Mouse (Mus musculus): Measurements from ENCODE around the gene Mrpl49. TPM values are rescaled to one million over a fixed set of nuclear protein-coding genes. Genes with fewer than 3 reads are reported as not detected.

Mrpl49 gene
- polyA plus RNA-seq, 1 experiment from 2014 or later: 64.5 TPM

Small RNA genes lying within 50 kb of the gene (microRNA-seq; reads per million reads assigned to microRNA genes)
- gene Mir6988: 1.1 reads per million

Other genes with a start within 250 kb of the Mrpl49 start
- gene Frmd8, start 182.5 kb downstream of the Mrpl49 start, polyA plus RNA-seq (2014; fragmentation: Nextera tagmentation; extraction: Ambion mirVana): 18.5 and 19.2 TPM in 2 replicates
- 1.7 and 2.8 TPM in 2 replicates for gene Slc25a45, start 180.0 kb downstream of the Mrpl49 start, polyA plus RNA-seq (2014; fragmentation: Nextera tagmentation; extraction: Ambion mirVana)
- 1.1 and 1.8 TPM in 2 replicates for gene Tigd3, start 163.6 kb downstream of the Mrpl49 start, polyA plus RNA-seq (2014; fragmentation: Nextera tagmentation; extraction: Ambion mirVana)
- gene Dpf2, start 144.8 kb downstream of the Mrpl49 start, polyA plus RNA-seq (2014; fragmentation: Nextera tagmentation; extraction: Ambion mirVana): 85.8 and 86.9 TPM in 2 replicates
- 9.1 and 9.7 TPM in 2 replicates for gene Cdc42ep2, start 133.0 kb downstream of the Mrpl49 start, polyA plus RNA-seq (2014; fragmentation: Nextera tagmentation; extraction: Ambion mirVana)
- 42.7 and 45.1 TPM in 2 replicates for gene Pola2, start 93.6 kb downstream of the Mrpl49 start, polyA plus RNA-seq (2014; fragmentation: Nextera tagmentation; extraction: Ambion mirVana)
- not detected in 2 replicates for gene Slc22a20, start 71.6 kb downstream of the Mrpl49 start, polyA plus RNA-seq (2014; fragmentation: Nextera tagmentation; extraction: Ambion mirVana)
- gene Capn1, start 41.9 kb downstream of the Mrpl49 start, polyA plus RNA-seq (2014; fragmentation: Nextera tagmentation; extraction: Ambion mirVana): 6.5 and 7.3 TPM in 2 replicates
- 14.8 and 16.0 TPM in 2 replicates for gene Syvn1, start 11.2 kb downstream of the Mrpl49 start, polyA plus RNA-seq (2014; fragmentation: Nextera tagmentation; extraction: Ambion mirVana)
- gene Fau, start 59 bp upstream of the Mrpl49 start, polyA plus RNA-seq (2014; fragmentation: Nextera tagmentation; extraction: Ambion mirVana): 562 and 618 TPM in 2 replicates
- 25.5 and 25.6 TPM in 2 replicates for gene Znhit2, start 3.4 kb upstream of the Mrpl49 start, polyA plus RNA-seq (2014; fragmentation: Nextera tagmentation; extraction: Ambion mirVana)
- 6.7 and 7.6 TPM in 2 replicates for gene Tm7sf2, start 10.6 kb upstream of the Mrpl49 start, polyA plus RNA-seq (2014; fragmentation: Nextera tagmentation; extraction: Ambion mirVana)
- 36.9 and 44.8 TPM in 2 replicates for gene Vps51, start 19.4 kb upstream of the Mrpl49 start, polyA plus RNA-seq (2014; fragmentation: Nextera tagmentation; extraction: Ambion mirVana)
- gene Tmem262, start 22.2 kb upstream of the Mrpl49 start, polyA plus RNA-seq (2014; fragmentation: Nextera tagmentation; extraction: Ambion mirVana): not detected in 2 replicates
- gene Gm28374, start 24.5 kb upstream of the Mrpl49 start, polyA plus RNA-seq (2014; fragmentation: Nextera tagmentation; extraction: Ambion mirVana): 0.47 and 0.49 TPM in 2 replicates
- 46.6 and 52.9 TPM in 2 replicates for gene Zfpl1, start 27.2 kb upstream of the Mrpl49 start, polyA plus RNA-seq (2014; fragmentation: Nextera tagmentation; extraction: Ambion mirVana)
- 24.0 and 24.5 TPM in 2 replicates for gene Cdca5, start 27.2 kb upstream of the Mrpl49 start, polyA plus RNA-seq (2014; fragmentation: Nextera tagmentation; extraction: Ambion mirVana)
- 0.38 TPM in 1 of 2 replicates, not detected in the other for gene AC131692.1, start 36.6 kb upstream of the Mrpl49 start, polyA plus RNA-seq (2014; fragmentation: Nextera tagmentation; extraction: Ambion mirVana)
- 0.12 and 0.20 TPM in 2 replicates for gene Naaladl1, start 48.0 kb upstream of the Mrpl49 start, polyA plus RNA-seq (2014; fragmentation: Nextera tagmentation; extraction: Ambion mirVana)
- 36.0 and 36.3 TPM in 2 replicates for gene Sac3d1, start 60.9 kb upstream of the Mrpl49 start, polyA plus RNA-seq (2014; fragmentation: Nextera tagmentation; extraction: Ambion mirVana)
- 21.5 and 23.9 TPM in 2 replicates for gene Snx15, start 70.5 kb upstream of the Mrpl49 start, polyA plus RNA-seq (2014; fragmentation: Nextera tagmentation; extraction: Ambion mirVana)
- gene Batf2, start 83.2 kb upstream of the Mrpl49 start, polyA plus RNA-seq (2014; fragmentation: Nextera tagmentation; extraction: Ambion mirVana): 0.30 TPM in 1 of 2 replicates, not detected in the other
- 61.3 and 70.7 TPM in 2 replicates for gene Arl2, start 83.8 kb upstream of the Mrpl49 start, polyA plus RNA-seq (2014; fragmentation: Nextera tagmentation; extraction: Ambion mirVana)
- not detected in 2 replicates for gene Majin, start 126.6 kb upstream of the Mrpl49 start, polyA plus RNA-seq (2014; fragmentation: Nextera tagmentation; extraction: Ambion mirVana)
- 0.36 TPM in 1 of 2 replicates, not detected in the other for gene Gpha2, start 168.6 kb upstream of the Mrpl49 start, polyA plus RNA-seq (2014; fragmentation: Nextera tagmentation; extraction: Ambion mirVana)
- gene Ppp2r5b, start 178.1 kb upstream of the Mrpl49 start, polyA plus RNA-seq (2014; fragmentation: Nextera tagmentation; extraction: Ambion mirVana): 20.7 and 26.0 TPM in 2 replicates
- 7.1 and 7.8 TPM in 2 replicates for gene Atg2a, start 183.9 kb upstream of the Mrpl49 start, polyA plus RNA-seq (2014; fragmentation: Nextera tagmentation; extraction: Ambion mirVana)
- gene Ehd1, start 218.9 kb upstream of the Mrpl49 start, polyA plus RNA-seq (2014; fragmentation: Nextera tagmentation; extraction: Ambion mirVana): 51.7 and 60.0 TPM in 2 replicates
- gene Cdc42bpg, start 248.7 kb upstream of the Mrpl49 start, polyA plus RNA-seq (2014; fragmentation: Nextera tagmentation; extraction: Ambion mirVana): 0.43 and 0.78 TPM in 2 replicates